Mouse (Mus musculus) kidney, adult 18-20 months (tissue): ENCODE measurements around the gene Alk.
A peak's percentile ranks its signal among the peaks of the same experiment; 100 is the strongest.

Source experiments
- DNase-seq: peaks from one replicate; pipeline ENCODE4 v3.0.0; 2021

The Alk gene

GRCm38 (mm10) chr17:71868828-71869227 lies 735.6 kb downstream of the Alk start:
- no peak for DNase-seq

- DNase-seq: no peak
These were observed 736.5 kb downstream of the Alk start for GRCm38 (mm10) chr17:71867892-71868291.

- no peak for DNase-seq
These were observed 739.0 kb downstream of the Alk start for GRCm38 (mm10) chr17:71865437-71865836.

GRCm38 (mm10) chr17:71864039-71864438 lies 740.4 kb downstream of the Alk start:
- no peak for DNase-seq

DNA sequence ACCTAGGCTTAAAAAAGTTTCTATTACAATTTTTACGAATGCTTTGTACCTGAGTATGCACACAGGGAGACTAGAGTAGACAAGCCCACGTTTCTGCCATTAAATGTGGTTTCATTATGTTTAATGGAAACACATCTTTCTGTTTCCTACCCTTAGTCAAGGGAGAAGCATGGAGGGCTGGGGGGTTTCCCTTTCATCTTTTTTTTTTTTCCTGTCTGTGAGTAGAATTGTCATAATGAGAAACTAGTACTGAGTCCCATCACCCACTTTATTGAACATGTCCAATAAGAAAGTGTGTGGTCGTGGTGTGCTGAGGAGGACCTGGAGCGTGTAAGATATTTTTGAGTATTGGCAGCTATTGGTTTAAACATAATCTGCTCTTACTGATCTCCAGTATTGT lies 741.5 kb downstream of the Alk start:
- DNase-seq: no peak

DNA sequence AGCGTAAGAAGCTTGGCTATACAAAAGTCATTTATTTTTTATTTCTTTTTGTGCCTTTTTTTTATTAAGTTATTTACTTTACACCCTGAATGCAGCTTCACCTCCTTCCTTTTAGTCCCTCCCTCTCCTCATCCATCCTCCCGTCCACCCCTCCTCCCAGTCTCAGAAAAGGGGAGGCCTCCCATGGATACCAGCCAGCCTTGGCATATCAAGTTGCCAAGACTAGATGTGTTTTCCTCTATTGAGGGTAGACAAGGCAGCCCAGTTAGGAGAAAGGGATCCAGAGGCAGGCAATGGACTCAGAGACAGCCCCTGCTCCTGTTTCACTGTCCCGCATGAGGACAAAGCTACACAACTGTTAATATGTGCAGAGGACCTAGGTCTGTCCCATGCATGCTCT lies 742.2 kb downstream of the Alk start:
- no peak for DNase-seq

GRCm38 (mm10) chr17:71831960-71832359 lies 772.5 kb downstream of the Alk start:
- DNase-seq: no peak

GRCm38 (mm10) chr17:71828647-71829414 lies 775.6 kb downstream of the Alk start:
- DNase-seq: peak; percentile 10

GRCm38 (mm10) chr17:71827627-71828026 lies 776.8 kb downstream of the Alk start:
- DNase-seq: no peak

DNA sequence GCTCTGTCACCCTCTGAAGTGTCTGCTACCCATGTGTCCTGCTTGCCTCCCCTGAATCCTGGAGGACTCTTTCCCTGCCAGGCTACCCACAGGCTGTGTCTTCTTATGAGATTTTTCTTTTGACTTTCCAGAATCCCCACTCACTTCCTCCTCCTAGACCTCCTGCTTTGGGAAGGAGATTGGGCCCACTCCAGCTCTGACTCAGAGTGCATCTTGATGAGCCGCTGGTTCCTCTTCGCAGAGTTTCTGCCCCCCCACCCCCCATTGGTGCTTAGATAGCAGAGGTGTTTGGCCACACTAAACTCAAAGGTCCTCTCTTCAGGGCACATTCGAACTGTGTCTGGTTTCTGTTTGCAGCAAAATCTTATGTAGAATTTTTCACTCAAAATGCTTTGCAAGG lies 777.8 kb downstream of the Alk start:
- DNase-seq: no peak

DNA sequence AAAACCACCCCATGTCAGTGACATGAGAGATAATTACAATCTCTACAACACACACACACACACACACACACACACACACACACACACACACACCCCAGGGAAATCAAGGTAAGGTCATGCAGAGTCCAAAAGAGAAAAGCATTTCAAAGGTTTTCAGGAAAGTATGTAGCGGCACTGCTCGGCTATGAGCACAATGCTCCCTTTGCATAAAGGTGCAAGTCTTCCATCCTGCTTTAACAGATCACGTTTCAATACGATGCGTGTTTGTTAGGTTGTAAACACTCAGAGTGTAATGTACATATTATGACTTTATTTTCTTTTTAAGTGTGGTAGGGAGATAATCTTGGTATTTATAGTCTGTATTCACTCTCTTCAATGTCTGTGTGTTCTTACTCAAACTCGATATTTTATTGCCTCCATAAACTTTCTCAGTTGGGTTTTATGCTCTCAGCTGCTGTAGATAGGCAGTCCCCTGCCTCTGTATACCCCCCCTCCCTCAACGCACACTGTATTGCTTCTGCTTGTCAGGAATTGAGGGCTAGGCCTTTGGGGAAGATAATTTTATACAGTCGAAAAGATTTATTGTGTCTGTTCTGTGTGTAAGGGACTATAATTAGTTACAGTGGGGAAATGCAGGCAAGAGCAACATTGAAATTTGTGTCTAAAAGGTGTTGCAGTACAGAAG lies 780.7 kb downstream of the Alk start:
- DNase-seq: no peak
